Mouse (Mus musculus) cerebellum, postnatal 4 days (tissue): ENCODE measurements at regions not wholly inside any gene's neighbourhood (a gene's known extent, or its start where the extent isn't known, plus 50 kb on each side); places are given as distances from the start of the nearest gene placed in this dataset.

ENCODE experiments used
- DNase-seq, 2 experiments: peaks; one replicate each; pipeline ENCODE4 v3.0.0; 2022; ENCODE audit warnings: low spot score in 2 of 2, mixed read lengths in 1 of 2

DNA sequence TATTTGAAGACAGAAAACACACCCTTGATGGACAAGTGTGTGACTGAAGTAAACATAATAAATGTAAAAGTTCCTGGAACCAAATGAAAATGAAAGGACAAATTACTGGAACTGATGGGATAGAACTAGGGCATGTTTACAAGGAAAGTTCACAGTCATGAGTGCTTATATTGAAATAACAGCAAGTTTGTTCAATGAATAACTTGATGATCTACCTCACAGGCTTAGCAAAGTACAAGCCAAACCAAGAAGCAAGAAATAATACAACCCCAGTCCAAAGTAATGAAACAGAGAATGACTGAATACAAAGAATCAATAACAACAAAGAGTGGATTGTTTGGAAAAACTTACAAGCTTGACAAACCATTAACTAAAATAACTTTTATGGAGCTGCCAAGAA is 56.2 kb downstream of the Gm379 start:
- DNase-seq: no peak

DNA sequence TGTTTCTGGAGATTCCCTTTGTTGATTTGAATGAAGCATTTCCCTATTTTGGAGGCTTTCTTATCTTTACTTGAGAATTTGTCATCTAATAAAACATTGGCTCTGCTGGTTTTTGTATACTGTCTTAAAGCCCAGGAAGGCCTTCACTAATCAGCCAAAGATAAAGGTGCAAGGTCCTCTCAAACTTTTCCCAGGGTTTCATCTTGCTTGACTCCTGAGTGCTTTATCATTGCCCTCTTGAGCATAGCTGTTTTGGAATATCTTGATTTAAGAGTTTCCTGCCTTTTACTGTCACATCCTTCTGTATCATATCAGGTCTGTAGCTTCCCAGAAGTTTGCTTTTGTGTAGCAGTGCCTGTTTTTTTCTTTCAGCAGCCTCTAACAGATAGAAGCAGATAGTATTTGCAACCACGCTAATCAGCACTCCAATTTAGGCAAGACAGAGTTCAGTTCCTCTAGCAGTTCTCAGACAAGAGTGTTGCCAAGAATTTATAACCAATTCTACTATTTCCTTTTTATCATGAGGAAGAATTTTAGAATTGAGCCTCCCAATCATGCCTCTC is 64.7 kb downstream of the Gm379 start:
- DNase-seq: no peak

DNA sequence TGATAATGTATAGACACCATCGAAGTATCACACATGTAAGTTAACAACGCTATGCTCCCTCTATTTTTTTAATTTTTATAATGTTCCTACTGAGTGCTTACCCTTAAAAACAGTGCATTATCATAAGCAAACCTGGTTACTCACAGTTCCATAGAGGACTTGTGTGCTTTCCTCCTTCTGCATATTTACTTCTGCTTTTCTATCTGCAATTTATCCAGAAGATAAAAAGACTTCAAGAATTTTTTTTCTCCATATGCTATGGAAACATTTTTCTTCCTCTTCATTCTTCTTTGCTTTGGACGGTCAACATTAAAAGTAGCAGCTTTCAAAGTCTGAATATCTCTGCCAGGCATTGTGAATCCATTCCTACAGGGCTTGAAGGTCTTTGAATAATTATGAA is 102.7 kb downstream of the Gm379 start:
- DNase-seq: no peak

- DNase-seq: no peak
Measured at GRCm38 (mm10) chrX:108543149-108543548, 121.5 kb downstream of the Gm379 start.

GRCm38 (mm10) chrX:108541410-108541809 is 123.3 kb downstream of the Gm379 start:
- DNase-seq: no peak

- peak in 1 of 2 experiments; percentile 42 for DNase-seq
Measured at GRCm38 (mm10) chrX:108536995-108537394, 127.7 kb downstream of the Gm379 start.
